Mouse (Mus musculus): ENCODE data around the gene Gm5800.
"Not testable (repeated sequence)": the region's sequence is repeated elsewhere in the genome, so short reads cannot be mapped to it uniquely, and the experiment has no call there.

The Gm5800 gene

GRCm38 (mm10) chr14:51717083-51717482 lies at the start of gene Gm5800:
Gene Gm5800 (minus strand): TSS chr14:51717183.
- DNase-seq (ENCODE audit: low read depth, low spot score): no peak

GRCm38 (mm10) chr14:51755944-51756343 lies 39.0 kb upstream of the Gm5800 start:
- DNase-seq (ENCODE audit: low read depth, low spot score): no peak

- DNase-seq (ENCODE audit: low read depth, low spot score): no peak
Observed at GRCm38 (mm10) chr14:51740347-51741170, 23.6 kb upstream of the Gm5800 start.

GRCm38 (mm10) chr14:51739150-51739993 lies 22.4 kb upstream of the Gm5800 start:
- DNase-seq (ENCODE audit: low read depth, low spot score): no peak

GRCm38 (mm10) chr14:51738411-51739149 lies 21.6 kb upstream of the Gm5800 start:
- DNase-seq (ENCODE audit: low read depth, low spot score): no peak

- no peak for DNase-seq (ENCODE audit: low read depth, low spot score)
Observed at GRCm38 (mm10) chr14:51737967-51738366, 21.0 kb upstream of the Gm5800 start.

- not testable (repeated sequence) for DNase-seq (ENCODE audit: low read depth, low spot score)
Observed at GRCm38 (mm10) chr14:51695368-51695767, 21.6 kb downstream of the Gm5800 start, which contains the start of gene Gm17079. Gene Gm17079 (minus strand): TSS chr14:51695468.

- DNase-seq (ENCODE audit: low read depth, low spot score): no peak
Observed at GRCm38 (mm10) chr14:51677269-51677668, 39.7 kb downstream of the Gm5800 start.
